Mouse (Mus musculus) liver, embryonic 16.5 days (tissue): Measurements from ENCODE around the gene Cass4. TPM values are rescaled to one million over a fixed set of nuclear protein-coding genes. Genes with fewer than 3 reads are reported as not detected.

Experiments
- ATAC-seq: fragments of 200-750 bp; cut with Nextera tagmentation; 2 replicates; pipeline ENCODE4 v1.8.0; 2017; ENCODE audit warnings: low read depth, mild to moderate bottlenecking, moderate number of reproducible peaks, moderate library complexity
- H3K27ac ChIP-seq: fragments of 300-500 bp; sonication (generic); 2 replicates; pipeline ENCODE4 v1.5.1; 2014; ENCODE audit warnings: mild to moderate bottlenecking, low read length
- H3K27me3 ChIP-seq: fragments of 300-500 bp; sonication (generic); 2 replicates; pipeline ENCODE4 v1.6.1; 2014; ENCODE audit warnings: low read depth, low read length, mixed read lengths; ENCODE audit not compliant: control insufficient read depth, insufficient read depth
- H3K36me3 ChIP-seq: fragments of 300-500 bp; sonication (generic); 2 replicates; pipeline ENCODE4 v1.6.1; 2014; ENCODE audit warnings: mild to moderate bottlenecking; ENCODE audit not compliant: control insufficient read depth, insufficient read depth
- H3K4me1 ChIP-seq: fragments of 300-500 bp; sonication (generic); 2 replicates; pipeline ENCODE4 v1.6.1; 2014; ENCODE audit warnings: low read depth, low read length, mixed read lengths; ENCODE audit not compliant: control insufficient read depth
- H3K4me2 ChIP-seq: fragments of 300-500 bp; sonication (generic); 2 replicates; pipeline ENCODE4 v1.6.1; 2014; ENCODE audit warnings: low read depth, low read length, mixed read lengths
- H3K4me3 ChIP-seq: fragments of 300-500 bp; sonication (generic); 2 replicates; pipeline ENCODE4 v1.5.1; 2014; ENCODE audit warnings: low read depth, mild to moderate bottlenecking, low read length
- H3K9ac ChIP-seq: fragments of 300-500 bp; sonication (generic); 2 replicates; pipeline ENCODE4 v1.6.1; 2014; ENCODE audit warnings: low read depth, low read length
- H3K9me3 ChIP-seq: fragments of 300-500 bp; sonication (generic); replicated peaks from 2 replicates; pipeline ENCODE4 v1.6.1; 2016; ENCODE audit warnings: low read length; ENCODE audit not compliant: control insufficient read depth
- WGBS: fragments of 180-500 bp; shearing (Covaris S2); extraction: QIAGEN DNeasy Blood & Tissue Kit; methylation state at CpG from one replicate; pipeline ENCODE4 v1.1.7; 2014; ENCODE audit not compliant: insufficient replicate concordance; 5-methylcytosine and 5-hydroxymethylcytosine counted together
- polyA plus RNA-seq: library from polyadenylated mRNA; unstranded; fragments of >200 nt; fragmentation: Nextera tagmentation; extraction: Ambion mirVana; gene quantifications from 2 replicates; pipeline ENCODE4 v1.2.1, GENCODE M21; 2015

The Cass4 gene
- polyA plus RNA-seq, 1 experiment from 2014 or later: 0.77 TPM

DNA sequence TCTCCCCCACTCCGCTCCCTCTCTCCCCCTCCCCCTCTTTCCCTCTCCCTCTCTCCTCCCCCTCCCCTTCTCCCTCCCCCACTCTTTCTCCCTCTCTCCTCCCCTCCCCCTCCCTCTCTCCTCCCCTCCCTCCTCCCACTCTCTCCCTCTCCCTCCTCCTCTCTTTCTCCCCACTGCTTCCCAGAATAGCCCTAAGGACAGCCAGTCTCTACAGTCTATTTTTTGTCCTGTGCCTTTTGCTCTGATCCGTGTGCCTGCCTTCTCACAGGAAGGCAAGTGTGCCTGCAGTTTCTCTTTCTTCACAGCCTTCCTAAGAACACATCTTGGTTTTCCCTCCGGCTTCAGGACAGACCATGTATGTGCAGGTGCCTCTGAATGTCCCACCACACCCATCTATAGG, 83.8 kb downstream of the Cass4 start:
- Histone ChIP-seq H3K9ac (no peak overlapping the region), H3K27me3 (no peaks in the 10 kb centered on the region), H3K27ac (no peak overlapping the region), H3K4me3 (no peak overlapping the region), H3K4me1 (no peaks in the 10 kb centered on the region), H3K9me3 (no peaks in the 10 kb centered on the region), H3K4me2 (no peak overlapping the region), H3K36me3 (no peaks in the 10 kb centered on the region)
- ATAC-seq: no peak
- 29% methylated on average over 3 of the region's 3 CpGs for WGBS

DNA sequence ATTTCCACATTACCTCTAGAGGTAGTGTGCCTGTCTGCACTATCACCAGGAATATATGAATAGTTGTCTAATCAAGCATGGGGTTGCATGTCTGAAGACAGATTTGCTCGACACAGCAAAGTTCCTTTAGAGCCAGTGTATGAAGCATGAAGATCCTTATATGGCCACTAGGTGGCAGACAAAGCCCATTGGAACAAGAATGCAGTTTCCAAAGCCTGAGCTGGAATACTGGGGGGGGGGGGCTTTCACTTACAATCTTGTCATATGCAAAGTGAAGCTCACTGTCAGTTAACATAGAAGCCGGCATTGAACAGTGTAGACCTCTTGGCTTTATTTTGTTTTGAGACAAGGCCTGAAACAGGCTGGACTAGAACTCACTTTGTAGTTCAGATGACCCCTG, 84.3 kb downstream of the Cass4 start:
- Histone ChIP-seq H3K27ac (no peak overlapping the region), H3K4me2 (no peak overlapping the region), H3K4me3 (no peak overlapping the region), H3K9me3 (no peaks in the 10 kb centered on the region), H3K27me3 (no peaks in the 10 kb centered on the region), H3K36me3 (no peaks in the 10 kb centered on the region), H3K4me1 (no peaks in the 10 kb centered on the region), H3K9ac (no peak overlapping the region)
- no peak for ATAC-seq
- 4% methylated on average over 2 of the region's 2 CpGs for WGBS

DNA sequence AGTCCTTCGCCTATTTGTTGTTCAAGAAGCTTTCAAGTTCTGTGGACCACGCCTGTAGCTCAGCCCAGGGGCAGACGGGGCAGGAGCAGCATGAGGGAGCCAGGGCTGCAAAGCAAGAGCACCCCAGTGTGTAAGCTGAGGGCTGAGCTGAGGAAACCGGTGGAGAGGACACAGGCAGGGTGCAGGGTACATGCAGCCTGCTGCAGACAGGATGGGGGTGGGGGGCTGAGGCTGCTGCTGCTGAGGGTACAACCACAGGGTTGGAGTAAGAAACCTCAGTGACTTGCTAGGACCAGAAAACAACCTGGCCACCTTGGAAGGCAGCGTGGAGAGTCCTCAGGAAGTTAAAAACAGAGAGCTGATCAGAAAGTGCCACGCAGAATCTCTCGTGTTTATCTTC, 86.7 kb downstream of the Cass4 start:
- Histone ChIP-seq H3K36me3 (no peaks in the 10 kb centered on the region), H3K9me3 (no peaks in the 10 kb centered on the region), H3K4me2 (no peak overlapping the region), H3K4me3 (no peak overlapping the region), H3K27me3 (no peaks in the 10 kb centered on the region), H3K9ac (no peak overlapping the region), H3K27ac (no peak overlapping the region), H3K4me1 (no peaks in the 10 kb centered on the region)
- 38% methylated on average over 7 of the region's 7 CpGs for WGBS
- no peak for ATAC-seq

DNA sequence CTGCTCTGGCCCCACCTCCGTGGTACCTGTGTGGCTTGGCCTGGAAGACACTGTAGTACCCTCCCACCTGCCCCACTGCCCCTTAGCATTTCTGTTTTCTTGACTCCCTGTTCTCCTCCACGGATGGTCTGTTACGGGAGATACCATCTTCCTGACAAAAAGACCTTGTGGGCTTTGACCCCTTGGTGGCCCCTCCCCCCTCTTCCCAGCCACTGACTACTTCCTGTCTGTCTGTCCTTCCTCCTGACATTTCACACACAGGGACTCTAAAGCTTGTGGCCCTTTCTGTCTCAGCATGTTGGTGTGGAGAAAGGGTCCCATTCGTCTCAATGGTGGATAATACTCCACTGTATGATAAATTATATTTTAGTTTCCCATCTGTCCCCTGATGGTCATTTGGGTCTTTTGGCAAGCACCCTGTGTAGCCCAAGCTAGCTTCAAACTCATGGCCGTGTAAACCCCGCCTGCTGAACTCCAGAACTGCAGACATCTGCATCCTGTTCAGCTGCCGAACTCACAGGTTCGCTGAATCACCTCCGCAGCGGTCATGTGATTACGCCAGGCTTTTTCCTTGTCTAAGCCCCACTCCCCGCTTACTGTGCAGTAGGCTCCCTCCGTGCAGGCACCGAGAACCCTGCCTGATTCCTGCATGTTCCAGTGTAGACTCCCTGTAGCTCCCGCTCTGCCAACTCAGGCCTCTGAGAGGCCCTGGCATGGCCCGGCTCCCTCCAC, 88.2 kb downstream of the Cass4 start:
- 44% methylated on average over 16 of the region's 16 CpGs for WGBS
- ATAC-seq: no peak

More for the DNA sequence above, 88.2 kb downstream of the Cass4 start:
- H3K9ac ChIP-seq: no peak overlapping the region
- no peaks in the 10 kb centered on the region for H3K9me3 ChIP-seq
- no peak overlapping the region for H3K27ac ChIP-seq
- no peaks in the 10 kb centered on the region for H3K36me3 ChIP-seq
- no peaks in the 10 kb centered on the region for H3K4me1 ChIP-seq
- no peak overlapping the region for H3K4me3 ChIP-seq
- H3K27me3 ChIP-seq: no peaks in the 10 kb centered on the region
- no peak overlapping the region for H3K4me2 ChIP-seq

Other genes with a start within 250 kb of the Cass4 start
- 0.04 and 0.06 TPM in 2 replicates for gene Mc3r, start 145.3 kb upstream of the Cass4 start, polyA plus RNA-seq
- gene Fam210b, start 48.2 kb upstream of the Cass4 start, polyA plus RNA-seq: 136 and 144 TPM in 2 replicates
- 118 and 130 TPM in 2 replicates for gene Aurka, start 23.3 kb upstream of the Cass4 start, polyA plus RNA-seq
- 18.8 and 19.6 TPM in 2 replicates for gene Cstf1, start 23.1 kb upstream of the Cass4 start, polyA plus RNA-seq
- gene Rtf2, start 46.8 kb downstream of the Cass4 start, polyA plus RNA-seq: 41.3 and 42.1 TPM in 2 replicates
- gene Gcnt7, start 64.8 kb downstream of the Cass4 start, polyA plus RNA-seq: 0.54 and 0.58 TPM in 2 replicates
- 0.13 and 0.18 TPM in 2 replicates for gene Fam209, start 78.7 kb downstream of the Cass4 start, polyA plus RNA-seq
- not detected in 2 replicates for gene Tfap2c, start 155.8 kb downstream of the Cass4 start, polyA plus RNA-seq